ENCODE assay signal across 8 mouse cellular contexts in the genomic region with DNA sequence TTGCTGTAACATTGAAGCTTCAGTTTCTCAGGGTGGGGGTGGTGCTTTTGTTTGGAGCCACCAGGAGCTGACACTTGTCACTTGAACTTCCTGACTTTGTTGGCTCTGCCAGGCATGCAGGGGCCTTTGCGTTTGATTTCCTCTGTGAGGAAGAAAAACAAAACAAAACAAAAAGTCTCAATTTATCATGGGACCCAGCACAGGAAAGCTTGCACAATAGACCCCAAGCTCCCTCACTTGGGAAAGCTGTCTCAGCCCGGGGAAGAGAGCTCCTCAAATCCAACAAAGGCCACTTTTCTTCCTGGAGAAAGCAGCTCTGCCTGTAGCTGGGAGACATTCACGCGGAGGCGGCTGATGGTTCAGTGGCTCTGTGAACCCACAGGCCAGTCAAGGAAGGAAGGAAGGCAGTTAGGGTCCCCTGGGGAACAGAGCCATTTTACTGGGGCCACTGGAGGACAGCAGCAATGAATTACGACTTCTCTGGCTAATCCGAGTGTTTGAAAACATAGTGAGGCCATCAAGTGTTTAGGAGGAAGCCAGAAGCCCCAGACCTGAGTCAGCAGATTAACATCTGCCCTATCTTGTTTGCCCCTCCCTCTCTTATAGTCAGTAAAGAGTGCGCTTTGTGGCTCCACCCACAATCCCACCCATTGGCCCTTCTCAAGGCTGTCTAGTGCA. TPM values are rescaled to one million over a fixed set of nuclear protein-coding genes. Genes with fewer than 3 reads are reported as not detected.
DNase-seq lines count a peak whose midpoint lies in the region; ATAC-seq lines count a peak whose summit lies in the region.

No protein-coding gene starts in this region.

- H3K27me3 ChIP-seq in hindbrain, embryonic 11.5 days (ENCODE audit: control insufficient read depth, insufficient read depth, low read length): no peaks in the 10 kb centered on the region
- H3K27me3 ChIP-seq in limb, embryonic 15.5 days: no peaks in the 10 kb centered on the region

- WGBS in hindbrain, embryonic 11.5 days: 14% methylated on average over 8 of the region's 8 CpGs
- WGBS in limb, embryonic 15.5 days: 32% methylated on average over 8 of the region's 8 CpGs

- no peak overlapping the region for H3K4me3 ChIP-seq in hindbrain, embryonic 11.5 days (ENCODE audit: low read depth, low read length)
- no peak overlapping the region for H3K4me3 ChIP-seq in limb, embryonic 15.5 days

- H3K9ac ChIP-seq in hindbrain, embryonic 11.5 days (ENCODE audit: low read depth, low read length): 0 out of 2 replicates have a peak overlapping the region, but pooled peaks have one; percentile 23
- H3K9ac ChIP-seq in limb, embryonic 15.5 days: no peak overlapping the region

- DNase-seq in CD4-positive, CD25-positive, alpha-beta regulatory T cell, adult 2 months (ENCODE audit: low read depth, low spot score): peak; percentile 44
- peak; percentile 71 for DNase-seq in embryo, embryonic 11 days
- peak; percentile 44 for DNase-seq in hindbrain, embryonic 11.5 days (ENCODE audit: low spot score)
- DNase-seq in natural killer cell, adult 2 months (ENCODE audit: low spot score in 2 of 2): peak; percentile 17 to 27
- DNase-seq in urinary bladder, postnatal 10 days (ENCODE audit: low spot score): no peak
- no peak for DNase-seq in left cerebral cortex, postnatal 4 days

- peak overlapping the region; percentile 65 for H3K27ac ChIP-seq in hindbrain, embryonic 11.5 days (ENCODE audit: low read depth, low read length)
- peak overlapping the region; percentile 54 for H3K27ac ChIP-seq in limb, embryonic 15.5 days

- H3K36me3 ChIP-seq in hindbrain, embryonic 11.5 days (ENCODE audit: control insufficient read depth, insufficient read depth, low read length): no peaks in the 10 kb centered on the region
- no peaks in the 10 kb centered on the region for H3K36me3 ChIP-seq in limb, embryonic 15.5 days

- no peak for ATAC-seq in CD4-positive, CD25-positive, alpha-beta regulatory T cell, adult 4 months
- peak; percentile 47 for ATAC-seq in hindbrain, embryonic 11.5 days (ENCODE audit: low FRiP score)
- ATAC-seq in limb, embryonic 15.5 days (ENCODE audit: insufficient number of reproducible peaks, low FRiP score, low TSS enrichment, low read depth): no peak

- peaks cover 7% of the 10 kb centered on the region; the same call in 1 of the 2 replicates for H3K4me1 ChIP-seq in hindbrain, embryonic 11.5 days (replicated peaks; ENCODE audit: control insufficient read depth, insufficient read depth, low read length)
- peaks cover 13% of the 10 kb centered on the region; the same call in 1 of the 2 replicates for H3K4me1 ChIP-seq in limb, embryonic 15.5 days

- no peak overlapping the region for H3K4me2 ChIP-seq in hindbrain, embryonic 11.5 days (replicated peaks; ENCODE audit: low read depth, low read length)
- H3K4me2 ChIP-seq in limb, embryonic 15.5 days: no peak overlapping the region

- intact Hi-C loops in left cerebral cortex, postnatal 4 days (cut with DNase I): no loop called here

- H3K9me3 ChIP-seq in hindbrain, embryonic 11.5 days (ENCODE audit: control insufficient read depth, low read length): no peaks in the 10 kb centered on the region
- no peaks in the 10 kb centered on the region for H3K9me3 ChIP-seq in limb, embryonic 15.5 days

RNA-seq across cellular contexts. Expression of a gene that starts 15.3 kb away (rescaled TPM):
- not detected for polyA plus RNA-seq in CD4-positive, CD25-positive, alpha-beta regulatory T cell, adult 4 months (2017; shearing (Covaris generic))
- 0.31 and 0.42 TPM in 2 replicates for polyA plus RNA-seq in hindbrain, embryonic 11.5 days (2014; fragmentation: Nextera tagmentation; extraction: Ambion mirVana)
- 0.73 and 0.79 TPM in 2 replicates for polyA plus RNA-seq in limb, embryonic 15.5 days (2015; fragmentation: Nextera tagmentation; extraction: Ambion mirVana)
- under 1 TPM; 0.28 to 0.76 TPM for total RNA-seq in left cerebral cortex, postnatal 4 days (2021)

Comparison
In these comparisons a context has a peak if more than half of its experiments do, and no peak if none do; other contexts are left out.
1. DNase-seq: peak in CD4-positive, CD25-positive, alpha-beta regulatory T cell, adult 2 months (single experiment), embryo, embryonic 11 days (single experiment), hindbrain, embryonic 11.5 days (single experiment) and natural killer cell, adult 2 months (2 of 2); none in urinary bladder, postnatal 10 days (single experiment) and left cerebral cortex, postnatal 4 days (single experiment).